Mouse (Mus musculus): ENCODE data around the gene Cabp5. TPM values are rescaled to one million over a fixed set of nuclear protein-coding genes. Genes with fewer than 3 reads are reported as not detected.
"Not testable (repeated sequence)": the region's sequence is repeated elsewhere in the genome, so short reads cannot be mapped to it uniquely, and the experiment has no call there.

Gene Cabp5
- total RNA-seq (2014; rRNA removed): not detected in 2 replicates
- not detected in 2 replicates for polyA plus RNA-seq (2015; fragmentation: Nextera tagmentation; extraction: Ambion mirVana)

GRCm38 (mm10) chr7:13397832-13398231 lies at the start of gene Cabp5:
Gene Cabp5 (plus strand): TSS chr7:13398132.
- H3K27me3 ChIP-seq (ENCODE audit: insufficient read depth, low read length): no peaks in the 10 kb centered on the region
- H3K4me2 ChIP-seq (ENCODE audit: low read depth): no peak within 1 kb of the TSS
- H3K4me3 ChIP-seq (ENCODE audit: low read depth, low read length): no peak within 1 kb of the TSS
- H3K36me3 ChIP-seq (ENCODE audit: insufficient read depth): no peaks in the 10 kb centered on the region
- WGBS: 78% methylated on average over 1 of the region's 1 CpGs
- ATAC-seq (no peak), DNase-seq (no peak)
- H3K27ac ChIP-seq (ENCODE audit: low read depth, low read length): no peak within 1 kb of the TSS
- TF ChIP-seq CTCF (IDR thresholded peaks at IDR 0.05; ENCODE audit: low read depth): no peak
- no peak within 1 kb of the TSS for H3K9ac ChIP-seq
- H3K9me3 ChIP-seq (ENCODE audit: low read length): no peaks in the 10 kb centered on the region
- H3K4me1 ChIP-seq (ENCODE audit: insufficient read depth): no peaks in the 10 kb centered on the region

DNA sequence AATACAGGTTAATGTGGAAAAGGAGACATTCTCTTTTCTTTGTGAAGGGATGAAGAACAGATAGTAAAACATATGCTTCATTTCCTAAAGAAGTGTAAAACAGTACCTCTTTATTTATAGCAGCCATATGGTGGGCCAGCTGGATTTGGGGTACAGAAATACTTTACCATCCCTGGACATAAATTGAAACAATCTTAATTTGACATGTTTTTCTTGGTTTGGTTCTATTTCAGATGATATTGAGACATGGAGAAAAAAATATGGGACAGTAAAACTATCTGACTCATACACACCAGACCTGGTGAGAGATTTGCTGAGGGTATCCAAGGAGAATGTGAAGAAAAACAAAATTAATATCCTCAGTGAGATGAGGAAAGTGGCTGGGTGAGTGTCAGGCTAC lies 42.0 kb upstream of the Cabp5 start:
- peak; percentile 10 for DNase-seq

GRCm38 (mm10) chr7:13380588-13380987 lies 17.3 kb upstream of the Cabp5 start:
- no peak for TF ChIP-seq CTCF (IDR thresholded peaks at IDR 0.05; ENCODE audit: low read depth)
- Histone ChIP-seq H3K4me3 (ENCODE audit: low read depth, low read length) (no peak overlapping the region), H3K4me1 (ENCODE audit: insufficient read depth) (no peaks in the 10 kb centered on the region), H3K9me3 (ENCODE audit: low read length) (no peaks in the 10 kb centered on the region), H3K27me3 (ENCODE audit: insufficient read depth, low read length) (no peaks in the 10 kb centered on the region), H3K36me3 (ENCODE audit: insufficient read depth) (no peaks in the 10 kb centered on the region), H3K27ac (ENCODE audit: low read depth, low read length) (no peak overlapping the region), H3K9ac (no peak overlapping the region), H3K4me2 (ENCODE audit: low read depth) (no peak overlapping the region)
- no peak for ATAC-seq
- DNase-seq: no peak
- WGBS: 89% methylated on average over 2 of the region's 2 CpGs

More for the DNA sequence above, 42.0 kb upstream of the Cabp5 start:
- H3K27me3 ChIP-seq (ENCODE audit: insufficient read depth, low read length): no peaks in the 10 kb centered on the region
- H3K4me3 ChIP-seq (ENCODE audit: low read depth, low read length): no peak overlapping the region
- no peaks in the 10 kb centered on the region for H3K36me3 ChIP-seq (ENCODE audit: insufficient read depth)
- peak; percentile 42 for ATAC-seq
- no peak for TF ChIP-seq CTCF (IDR thresholded peaks at IDR 0.05; ENCODE audit: low read depth)
- no peaks in the 10 kb centered on the region for H3K4me1 ChIP-seq (ENCODE audit: insufficient read depth)
- no peak overlapping the region for H3K9ac ChIP-seq
- 0 out of 2 replicates have a peak, but pooled peaks cover 5% of the 10 kb centered on the region for H3K9me3 ChIP-seq (ENCODE audit: low read length)
- no peak overlapping the region for H3K4me2 ChIP-seq (ENCODE audit: low read depth)
- no peak overlapping the region for H3K27ac ChIP-seq (ENCODE audit: low read depth, low read length)

- not testable (repeated sequence) for H3K9me3 ChIP-seq (ENCODE audit: low read length); H3K9ac ChIP-seq; H3K4me2 ChIP-seq (ENCODE audit: low read depth); ATAC-seq; H3K27me3 ChIP-seq (ENCODE audit: insufficient read depth, low read length); H3K36me3 ChIP-seq (ENCODE audit: insufficient read depth); H3K27ac ChIP-seq (ENCODE audit: low read depth, low read length); DNase-seq; H3K4me1 ChIP-seq (ENCODE audit: insufficient read depth); H3K4me3 ChIP-seq (ENCODE audit: low read depth, low read length)
- 64% methylated on average over 1 of the region's 1 CpGs for WGBS
These were observed 52.6 kb downstream of the Cabp5 start, which contains the start of gene Bsph1 for GRCm38 (mm10) chr7:13450541-13450940. Gene Bsph1 (plus strand): TSS chr7:13450841.

Other genes with a start within 250 kb of the Cabp5 start
- gene Vmn1r88, start 238.6 kb upstream of the Cabp5 start, total RNA-seq (2014; rRNA removed): not detected in 2 replicates
- not detected in 2 replicates for gene Vmn1r88, start 238.6 kb upstream of the Cabp5 start, polyA plus RNA-seq (2015; fragmentation: Nextera tagmentation; extraction: Ambion mirVana)
- gene Vmn1r89, start 185.1 kb upstream of the Cabp5 start, total RNA-seq (2014; rRNA removed): not detected in 2 replicates
- gene Vmn1r89, start 185.1 kb upstream of the Cabp5 start, polyA plus RNA-seq (2015; fragmentation: Nextera tagmentation; extraction: Ambion mirVana): not detected in 2 replicates
- gene Lig1, start 120.8 kb upstream of the Cabp5 start, total RNA-seq (2014; rRNA removed): 9.6 and 10.3 TPM in 2 replicates
- 20.3 and 26.2 TPM in 2 replicates for gene Lig1, start 120.8 kb upstream of the Cabp5 start, polyA plus RNA-seq (2015; fragmentation: Nextera tagmentation; extraction: Ambion mirVana)
- gene Zswim9, start 119.4 kb upstream of the Cabp5 start, total RNA-seq (2014; rRNA removed): 8.9 and 15.3 TPM in 2 replicates
- 5.0 and 8.2 TPM in 2 replicates for gene Zswim9, start 119.4 kb upstream of the Cabp5 start, polyA plus RNA-seq (2015; fragmentation: Nextera tagmentation; extraction: Ambion mirVana)
- 0.46 and 0.48 TPM in 2 replicates for gene Pla2g4c, start 73.5 kb upstream of the Cabp5 start, total RNA-seq (2014; rRNA removed)
- 0.13 TPM in 1 of 2 replicates, not detected in the other for gene Pla2g4c, start 73.5 kb upstream of the Cabp5 start, polyA plus RNA-seq (2015; fragmentation: Nextera tagmentation; extraction: Ambion mirVana)
- gene Bsph1, start 52.7 kb downstream of the Cabp5 start, total RNA-seq (2014; rRNA removed): not detected in 2 replicates
- gene Bsph1, start 52.7 kb downstream of the Cabp5 start, polyA plus RNA-seq (2015; fragmentation: Nextera tagmentation; extraction: Ambion mirVana): not detected in 2 replicates
- not detected in 2 replicates for gene Bsph2, start 172.9 kb downstream of the Cabp5 start, total RNA-seq (2014; rRNA removed)
- not detected in 2 replicates for gene Bsph2, start 172.9 kb downstream of the Cabp5 start, polyA plus RNA-seq (2015; fragmentation: Nextera tagmentation; extraction: Ambion mirVana)
- not detected in 2 replicates for gene Sult2a5, start 225.8 kb downstream of the Cabp5 start, total RNA-seq (2014; rRNA removed)
- gene Sult2a5, start 225.8 kb downstream of the Cabp5 start, polyA plus RNA-seq (2015; fragmentation: Nextera tagmentation; extraction: Ambion mirVana): not detected in 2 replicates